Mouse (Mus musculus) megakaryocyte, embryonic 14.5 days (primary cell): ENCODE data around the gene Ndufa8.

Experiments
- FLI1 ChIP-seq: IDR thresholded peaks from 2 replicates; pipeline ENCODE4 v1.6.1; 2012; ENCODE audit warnings: low read length, inconsistent platforms, mixed read lengths
- GATA1 ChIP-seq: IDR thresholded peaks from 3 replicates; pipeline ENCODE4 v1.6.1; 2012; ENCODE audit warnings: mixed read lengths, low read length, inconsistent platforms, borderline replicate concordance

- TF ChIP-seq FLI1 (no peak), GATA1 (no peak)
Observed at GRCm38 (mm10) chr2:36071660-36072305, 22.6 kb upstream of the Ndufa8 start.
